Mouse (Mus musculus): ENCODE measurements around the gene Samd4b. TPM values are rescaled to one million over a fixed set of nuclear protein-coding genes. Genes with fewer than 3 reads are reported as not detected.
"Not testable (repeated sequence)": the region's sequence is repeated elsewhere in the genome, so short reads cannot be mapped to it uniquely, and the experiment has no call there.

The Samd4b gene
- polyA plus RNA-seq, 1 experiment: 24.4 TPM

DNA sequence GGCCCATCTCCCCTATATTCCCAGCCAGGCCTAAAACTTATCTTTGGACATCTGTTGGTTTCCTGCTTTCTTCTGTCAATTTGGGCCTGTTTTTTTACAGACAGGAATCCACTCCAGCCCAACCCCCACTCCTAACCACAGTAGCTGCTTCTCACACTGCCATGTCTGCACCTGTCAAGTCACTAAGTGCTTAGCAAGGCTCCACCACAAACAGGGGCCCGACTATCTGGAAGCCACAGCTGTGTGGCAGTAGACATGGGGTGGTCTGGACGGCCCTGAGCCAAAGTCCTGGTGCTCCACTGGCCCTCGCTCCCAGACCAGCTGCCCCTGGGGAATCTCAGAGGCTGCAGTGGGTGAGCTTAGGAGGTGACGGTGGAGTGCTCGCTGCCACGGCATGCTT, 40.2 kb downstream of the Samd4b start:
- H3K27ac ChIP-seq (replicated peaks; ENCODE audit: low read depth, low read length): no peak overlapping the region
- H3K4me3 ChIP-seq (ENCODE audit: insufficient read depth, low read depth, low read length): no peak overlapping the region
- no peaks in the 10 kb centered on the region for H3K4me1 ChIP-seq (ENCODE audit: control insufficient read depth, insufficient read depth, insufficient read length, low read length)

DNA sequence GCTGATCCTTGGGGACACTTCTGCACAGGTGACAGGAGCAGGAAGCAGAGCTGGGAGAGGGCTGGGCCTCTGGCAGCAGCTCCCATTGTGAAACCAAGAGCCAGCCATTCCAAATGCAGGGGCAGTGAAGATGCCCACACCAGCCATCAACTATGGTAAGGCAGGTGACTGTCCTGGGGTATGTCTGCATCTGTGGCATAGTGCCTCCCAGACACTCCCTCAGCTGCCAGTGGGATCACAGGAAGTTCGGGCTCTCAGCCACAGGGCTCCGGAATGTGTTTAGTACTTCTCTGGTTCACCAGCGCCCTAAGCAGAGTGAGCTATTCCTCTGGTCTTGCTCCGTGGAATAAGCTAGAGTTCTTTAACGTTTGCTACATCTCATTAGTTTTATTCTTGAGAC, 40.9 kb downstream of the Samd4b start:
- Histone ChIP-seq H3K4me1 (ENCODE audit: control insufficient read depth, insufficient read depth, insufficient read length, low read length) (no peaks in the 10 kb centered on the region), H3K4me3 (ENCODE audit: insufficient read depth, low read depth, low read length) (no peak overlapping the region), H3K27ac (replicated peaks; ENCODE audit: low read depth, low read length) (no peak overlapping the region)

DNA sequence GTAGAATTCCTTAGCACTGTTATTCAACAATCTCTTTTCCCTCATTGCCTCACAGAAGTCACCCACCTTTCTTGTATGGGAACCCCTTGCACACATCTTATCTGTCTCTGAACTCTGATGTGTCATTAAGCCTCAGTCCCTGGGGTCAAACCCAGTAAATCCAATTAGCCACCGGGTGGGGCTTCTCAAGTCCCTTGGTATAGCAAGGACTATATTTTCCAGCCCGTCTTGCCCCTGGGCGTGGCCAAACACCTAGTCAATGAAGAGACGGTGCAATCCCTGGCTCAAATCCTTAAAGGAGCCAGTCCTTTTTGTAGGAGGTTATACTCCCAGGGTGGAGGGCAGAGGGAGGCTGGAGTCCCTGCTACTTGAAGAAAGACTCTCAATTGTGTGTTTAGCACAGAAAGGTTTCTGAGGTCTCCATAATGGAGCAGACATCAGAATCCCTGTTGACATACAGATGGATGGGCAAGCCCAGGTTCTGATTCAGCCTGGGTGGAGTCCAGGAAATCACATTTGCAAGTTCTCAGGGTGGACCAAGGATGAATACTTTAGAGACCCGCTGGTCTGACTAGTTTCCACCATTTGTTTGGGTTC, 41.9 kb downstream of the Samd4b start:
- H3K4me1 ChIP-seq (ENCODE audit: control insufficient read depth, insufficient read depth, insufficient read length, low read length): no peaks in the 10 kb centered on the region
- H3K4me3 ChIP-seq (ENCODE audit: insufficient read depth, low read depth, low read length): no peak overlapping the region
- H3K27ac ChIP-seq (replicated peaks; ENCODE audit: low read depth, low read length): no peak overlapping the region

DNA sequence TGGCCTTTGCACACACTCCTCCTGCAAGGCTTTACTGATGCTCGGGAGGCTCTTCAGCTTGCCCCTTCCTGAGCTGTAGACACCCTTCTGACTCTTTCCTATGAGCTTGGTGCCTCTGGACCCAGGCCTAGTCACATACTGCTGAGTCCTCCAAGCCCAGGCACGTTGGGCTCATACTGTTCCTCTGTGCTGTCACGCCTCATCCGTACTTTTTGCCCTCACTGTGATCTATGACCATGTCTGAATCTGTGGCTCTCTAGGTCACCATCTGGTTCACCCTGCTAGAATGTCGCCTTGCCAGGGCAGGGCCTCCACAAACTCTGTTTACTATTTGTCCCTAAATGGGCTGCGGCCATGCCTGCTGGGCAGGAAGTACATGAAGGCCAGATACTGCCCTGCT, 44.9 kb downstream of the Samd4b start:
- Histone ChIP-seq H3K4me1 (ENCODE audit: control insufficient read depth, insufficient read depth, insufficient read length, low read length) (no peaks in the 10 kb centered on the region), H3K4me3 (ENCODE audit: insufficient read depth, low read depth, low read length) (no peak overlapping the region), H3K27ac (replicated peaks; ENCODE audit: low read depth, low read length) (no peak overlapping the region)

DNA sequence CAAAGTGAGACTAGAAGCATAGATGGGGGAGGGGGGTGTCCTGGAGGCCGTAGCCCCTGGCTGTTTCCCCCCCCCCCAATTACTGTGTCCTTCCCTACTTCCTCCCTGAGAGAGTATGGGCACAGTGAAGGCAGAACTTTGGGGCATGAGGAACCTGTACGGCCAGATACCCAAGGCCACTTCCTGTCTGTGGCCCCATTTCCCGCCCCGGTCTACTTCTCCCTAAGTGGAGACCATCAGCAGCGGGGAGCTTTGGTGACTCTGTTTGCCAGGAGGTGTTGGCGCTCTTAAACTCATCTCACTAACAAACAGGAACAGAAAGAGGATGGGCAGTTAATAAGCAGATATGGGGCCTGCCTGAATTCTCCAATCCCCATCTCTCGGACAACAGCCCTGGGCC, 50.3 kb downstream of the Samd4b start:
- Histone ChIP-seq H3K4me3 (ENCODE audit: insufficient read depth, low read depth, low read length) (no peak overlapping the region), H3K27ac (replicated peaks; ENCODE audit: low read depth, low read length) (no peak overlapping the region)

DNA sequence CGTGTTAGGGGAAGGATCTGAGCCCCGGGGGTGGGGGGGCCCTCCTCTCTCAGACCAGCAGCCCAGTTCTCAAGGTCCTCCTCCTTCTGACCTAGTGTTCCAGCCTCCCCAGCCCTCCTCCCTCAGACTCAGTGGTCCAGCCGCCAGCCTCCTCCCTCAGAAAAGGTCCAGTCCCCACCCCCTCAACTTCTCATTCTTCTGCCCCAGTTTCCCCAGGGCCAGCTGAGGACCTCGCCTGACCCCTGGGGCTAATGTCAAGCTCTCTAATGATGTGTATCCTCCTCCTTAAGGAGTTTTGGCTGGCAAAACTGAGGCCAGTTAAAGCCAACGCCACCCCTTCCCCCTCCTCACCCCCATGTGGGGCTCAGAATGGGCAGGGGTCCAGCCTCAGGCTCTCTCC, 50.8 kb downstream of the Samd4b start, which contains the start of gene Nccrp1:
Nccrp1 (minus strand) TSS at position 101 of the 400 bp plus-strand sequence.
- no peaks in the 10 kb centered on the region for H3K4me1 ChIP-seq (ENCODE audit: control insufficient read depth, insufficient read depth, insufficient read length, low read length)
- no peak within 1 kb of the TSS for H3K4me3 ChIP-seq (ENCODE audit: insufficient read depth, low read depth, low read length)
- no peak within 1 kb of the TSS for H3K27ac ChIP-seq (replicated peaks; ENCODE audit: low read depth, low read length)

More for the DNA sequence above, 50.3 kb downstream of the Samd4b start:
- H3K4me1 ChIP-seq (ENCODE audit: control insufficient read depth, insufficient read depth, insufficient read length, low read length): no peaks in the 10 kb centered on the region

DNA sequence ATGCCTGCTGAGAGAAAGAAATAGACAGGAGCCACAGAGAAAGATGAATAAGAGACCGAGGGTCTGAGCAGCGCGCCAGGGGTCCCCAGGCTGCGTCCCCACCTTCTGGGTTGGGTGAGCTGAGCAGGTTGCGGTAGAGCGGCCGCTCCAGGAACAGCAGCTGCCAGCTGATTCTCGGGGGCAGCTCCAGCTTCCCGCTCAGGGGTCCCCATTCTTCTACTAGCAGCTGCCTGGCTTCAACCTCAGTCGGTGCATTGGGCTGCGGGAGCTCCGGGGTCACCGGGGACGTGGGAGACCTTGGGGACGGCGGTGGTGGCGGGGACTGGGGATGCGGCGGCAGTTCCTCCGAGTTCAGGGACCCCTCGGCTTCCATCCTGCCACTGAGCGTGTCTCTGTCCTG, 51.3 kb downstream of the Samd4b start:
- Histone ChIP-seq H3K27ac (replicated peaks; ENCODE audit: low read depth, low read length) (no peak overlapping the region), H3K4me3 (ENCODE audit: insufficient read depth, low read depth, low read length) (no peak overlapping the region), H3K4me1 (ENCODE audit: control insufficient read depth, insufficient read depth, insufficient read length, low read length) (no peaks in the 10 kb centered on the region)

DNA sequence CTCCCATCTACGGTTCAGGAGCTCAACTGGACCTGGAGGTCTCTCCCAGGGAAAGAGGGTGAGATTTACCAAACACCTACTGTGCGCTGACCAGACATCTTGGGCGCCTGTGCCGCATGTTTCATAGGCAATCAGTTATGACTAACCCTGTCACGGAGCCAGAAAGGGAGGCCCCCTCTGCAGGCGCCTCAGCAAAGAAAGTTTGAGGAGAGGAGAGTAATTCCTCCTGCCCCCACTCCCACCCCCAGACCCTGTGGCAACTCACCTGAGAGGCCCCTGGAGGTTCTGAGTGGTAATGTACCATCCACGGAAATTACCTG, 52.1 kb downstream of the Samd4b start:
- no peaks in the 10 kb centered on the region for H3K4me1 ChIP-seq (ENCODE audit: control insufficient read depth, insufficient read depth, insufficient read length, low read length)
- no peak overlapping the region for H3K27ac ChIP-seq (replicated peaks; ENCODE audit: low read depth, low read length)
- H3K4me3 ChIP-seq (ENCODE audit: insufficient read depth, low read depth, low read length): no peak overlapping the region

DNA sequence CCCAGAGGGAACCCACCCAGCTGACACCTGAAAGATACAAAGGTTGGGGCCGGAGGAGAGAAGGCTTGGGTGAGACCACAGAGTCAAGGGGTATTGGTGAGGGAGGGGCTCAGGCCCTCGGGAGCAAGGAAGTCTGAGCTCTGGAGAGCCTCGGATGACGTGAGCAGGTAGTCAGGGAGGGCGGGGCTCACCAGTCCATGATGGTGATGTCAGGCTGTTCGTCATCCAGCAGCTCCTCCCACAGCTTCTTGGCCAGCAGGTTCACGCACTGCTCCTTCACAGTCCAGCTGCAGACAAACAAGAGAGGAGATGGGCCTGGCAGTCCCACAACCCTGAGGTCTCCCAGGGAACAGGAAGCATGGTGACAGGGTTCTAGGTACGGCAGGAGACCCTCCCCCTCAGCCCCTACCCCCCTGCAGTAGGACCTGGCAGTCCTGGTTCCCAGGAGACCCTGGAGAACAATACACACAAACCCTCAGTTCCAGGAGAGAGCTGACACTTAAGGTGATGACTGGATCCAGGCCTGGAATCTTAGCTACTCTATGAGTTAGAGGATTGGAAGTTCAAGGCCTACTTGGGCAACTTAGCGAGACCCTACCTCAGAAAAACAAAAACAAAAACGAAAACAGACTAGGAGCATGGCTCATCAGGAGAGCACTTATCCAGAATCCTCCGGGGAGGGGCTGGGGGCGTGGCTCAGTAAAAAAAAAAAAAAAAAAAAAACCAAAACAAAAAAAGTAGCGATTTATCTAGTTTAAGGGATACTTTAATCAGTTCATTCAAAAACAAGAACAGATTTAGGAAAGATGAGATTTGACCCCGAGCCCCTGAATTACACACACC, 52.7 kb downstream of the Samd4b start:
- H3K4me3 ChIP-seq (ENCODE audit: insufficient read depth, low read depth, low read length): no peak overlapping the region
- no peak overlapping the region for H3K27ac ChIP-seq (replicated peaks; ENCODE audit: low read depth, low read length)
- H3K4me1 ChIP-seq (ENCODE audit: control insufficient read depth, insufficient read depth, insufficient read length, low read length): no peaks in the 10 kb centered on the region

DNA sequence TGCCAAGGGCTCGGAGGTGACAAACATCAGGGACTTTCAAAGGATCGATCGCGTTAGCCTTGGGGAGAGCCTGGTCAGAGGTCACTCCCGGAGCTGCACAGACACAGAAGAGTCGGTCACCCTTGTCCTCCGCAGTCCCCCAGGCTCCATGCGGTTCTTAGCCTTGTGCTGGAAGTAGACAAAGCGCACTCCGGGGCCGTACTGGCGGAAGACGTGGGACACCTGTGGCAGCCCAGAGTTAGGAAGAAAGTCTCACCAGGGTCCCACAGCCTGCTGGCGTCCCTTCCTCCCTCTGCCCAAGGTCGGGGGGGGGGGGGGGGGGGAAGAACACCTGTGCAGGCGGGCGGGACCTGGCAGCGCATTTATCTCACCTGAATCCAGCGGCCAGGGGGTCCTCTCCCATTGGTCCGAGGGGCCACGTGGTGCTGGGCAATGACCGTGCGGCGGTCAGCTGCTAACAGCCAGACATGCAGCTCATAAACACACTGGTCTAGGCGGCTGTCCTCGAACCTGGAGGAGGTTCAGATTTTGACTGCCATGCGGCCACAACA, 53.8 kb downstream of the Samd4b start:
- Histone ChIP-seq H3K4me3 (ENCODE audit: insufficient read depth, low read depth, low read length) (no peak overlapping the region), H3K27ac (replicated peaks; ENCODE audit: low read depth, low read length) (no peak overlapping the region)

DNA sequence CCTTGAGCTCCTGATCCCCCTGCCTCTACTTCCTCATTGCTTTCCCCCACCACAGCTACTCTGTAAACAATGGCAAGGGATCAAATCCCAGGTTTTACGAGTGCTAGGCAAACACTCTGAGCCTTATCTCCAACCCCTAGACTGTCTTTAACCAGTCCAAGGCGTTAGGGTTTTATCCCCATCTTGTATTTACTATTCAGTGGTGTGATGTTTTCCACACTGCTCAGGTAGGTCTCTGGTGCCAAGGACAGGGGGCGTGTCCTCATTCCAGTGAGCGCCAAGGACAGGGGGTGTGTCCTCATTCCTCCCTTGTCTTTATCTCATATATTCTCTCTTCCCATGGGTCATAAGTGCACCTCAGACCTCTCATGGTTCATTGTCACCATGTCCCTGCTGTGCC, 57.4 kb downstream of the Samd4b start, which contains the start of gene Sycn:
Sycn (plus strand) TSS at position 360 of the 400 bp plus-strand sequence.
- H3K27ac ChIP-seq (replicated peaks; ENCODE audit: low read depth, low read length): no peak within 1 kb of the TSS
- no peaks in the 10 kb centered on the region for H3K4me1 ChIP-seq (ENCODE audit: control insufficient read depth, insufficient read depth, insufficient read length, low read length)
- no peak within 1 kb of the TSS for H3K4me3 ChIP-seq (ENCODE audit: insufficient read depth, low read depth, low read length)

More for the DNA sequence above, 53.8 kb downstream of the Samd4b start:
- H3K4me1 ChIP-seq (ENCODE audit: control insufficient read depth, insufficient read depth, insufficient read length, low read length): no peaks in the 10 kb centered on the region

DNA sequence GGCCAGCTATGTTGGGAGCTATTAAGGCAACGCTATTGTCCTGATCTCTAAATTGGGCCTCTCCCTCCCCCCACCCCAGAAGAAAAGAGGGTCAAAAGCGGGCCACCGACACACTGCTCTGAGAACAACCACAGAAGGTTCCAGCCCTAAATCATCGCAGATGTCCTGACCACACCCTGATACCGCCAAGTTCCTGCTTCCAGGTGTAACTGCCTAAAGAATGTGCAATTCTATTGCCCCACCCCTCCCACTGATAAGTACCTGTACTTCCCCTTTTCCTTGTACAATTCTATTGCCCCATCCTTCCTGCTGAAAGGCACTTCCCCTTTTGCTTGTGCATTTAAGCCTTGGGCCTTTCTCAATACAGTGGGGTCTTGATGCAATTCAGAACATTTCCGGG, 59.1 kb downstream of the Samd4b start:
- not testable (repeated sequence) for H3K27ac ChIP-seq (replicated peaks; ENCODE audit: low read depth, low read length); H3K4me3 ChIP-seq (ENCODE audit: insufficient read depth, low read depth, low read length); H3K4me1 ChIP-seq (ENCODE audit: control insufficient read depth, insufficient read depth, insufficient read length, low read length)

DNA sequence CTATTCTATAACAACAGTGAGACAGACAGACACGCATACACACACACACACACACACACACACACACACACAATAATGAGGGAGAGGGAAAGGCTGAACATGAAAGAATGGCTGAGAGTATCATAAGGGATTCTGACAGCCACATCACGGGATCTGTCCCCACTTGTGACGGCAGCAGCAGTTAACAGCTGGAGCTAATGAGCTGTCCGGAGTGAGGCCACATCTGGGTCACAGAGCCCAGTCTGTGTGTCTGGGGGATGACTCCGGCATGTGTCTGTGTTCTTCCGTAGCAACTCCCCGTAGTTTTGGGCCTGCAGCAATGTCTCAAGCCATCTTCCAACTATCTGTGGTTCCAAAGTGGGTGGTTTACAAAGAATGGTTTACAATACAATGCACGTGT, 65.9 kb downstream of the Samd4b start:
- H3K4me3 ChIP-seq (ENCODE audit: insufficient read depth, low read depth, low read length): no peak overlapping the region
- no peaks in the 10 kb centered on the region for H3K4me1 ChIP-seq (ENCODE audit: control insufficient read depth, insufficient read depth, insufficient read length, low read length)
- no peak overlapping the region for H3K27ac ChIP-seq (replicated peaks; ENCODE audit: low read depth, low read length)

DNA sequence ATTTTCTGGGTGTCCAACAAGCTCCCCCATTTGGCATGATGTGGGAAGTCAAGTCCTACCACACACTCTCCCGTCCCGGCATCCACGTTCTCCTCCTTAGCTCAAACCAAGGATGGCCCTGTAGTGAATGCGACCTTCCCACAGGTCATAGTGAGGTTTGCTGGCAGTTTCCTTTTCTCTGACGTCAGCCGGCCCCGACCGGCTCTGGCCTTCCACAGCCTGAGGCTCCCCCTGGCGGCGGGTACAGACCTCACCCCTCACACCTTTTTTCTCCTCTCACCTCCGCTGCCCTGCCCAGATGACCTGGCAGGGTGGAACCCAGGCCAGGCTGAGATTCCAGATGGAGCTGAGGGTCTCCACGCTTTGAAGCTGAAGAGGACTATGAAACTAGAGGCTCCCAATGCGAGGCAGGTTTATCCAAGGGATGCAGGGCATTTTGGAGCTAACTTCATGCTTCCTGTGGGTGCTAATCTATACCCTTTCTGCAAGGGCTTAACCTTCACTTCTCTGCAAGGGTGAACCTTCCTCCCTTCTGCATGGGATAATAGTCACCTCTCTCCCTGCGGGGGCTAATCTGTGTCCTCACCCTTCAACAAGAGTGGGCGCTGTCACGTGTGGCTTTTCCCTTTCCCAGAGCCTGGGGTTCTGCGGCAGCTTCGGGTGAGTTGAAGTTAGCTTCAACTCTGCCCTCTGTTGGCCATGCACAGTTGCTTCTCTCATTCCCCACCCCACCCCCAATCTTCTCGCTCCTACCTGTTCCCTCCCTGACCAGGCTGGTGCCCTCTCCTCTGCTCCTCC, 69.8 kb downstream of the Samd4b start:
- Histone ChIP-seq H3K4me3 (ENCODE audit: insufficient read depth, low read depth, low read length) (no peak overlapping the region), H3K4me1 (ENCODE audit: control insufficient read depth, insufficient read depth, insufficient read length, low read length) (no peaks in the 10 kb centered on the region), H3K27ac (replicated peaks; ENCODE audit: low read depth, low read length) (no peak overlapping the region)

DNA sequence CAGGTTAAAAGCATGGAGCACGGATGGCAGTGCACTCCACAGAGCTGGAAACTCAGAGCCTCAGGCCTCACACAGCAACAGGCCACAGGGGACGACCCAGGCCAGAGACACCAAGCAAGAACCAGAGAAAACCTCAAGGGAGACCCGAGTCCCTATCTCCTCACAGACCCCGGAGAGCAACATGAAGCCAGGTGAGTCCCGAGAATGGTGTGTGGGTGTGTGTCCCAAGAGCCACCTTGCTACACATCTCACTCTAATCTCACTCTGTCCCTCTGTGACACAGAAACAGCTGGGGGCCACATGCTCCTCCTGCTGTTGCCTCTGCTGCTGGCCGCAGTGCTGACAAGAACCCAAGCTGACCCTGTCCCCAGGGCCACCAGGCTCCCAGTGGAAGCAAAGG, 75.4 kb downstream of the Samd4b start, which contains the start of gene Ifnl3:
Ifnl3 (plus strand) TSS at position 301 of the 400 bp plus-strand sequence.
- H3K4me3 ChIP-seq (ENCODE audit: insufficient read depth, low read depth, low read length); H3K4me1 ChIP-seq (ENCODE audit: control insufficient read depth, insufficient read depth, insufficient read length, low read length); H3K27ac ChIP-seq (replicated peaks; ENCODE audit: low read depth, low read length): not testable (repeated sequence)

All from brown adipose tissue, adult 24 weeks (tissue).